Mouse (Mus musculus): ENCODE results near the gene Tmem72.

- TF ChIP-seq EP300 (IDR thresholded peaks at IDR 0.05) (no peak), CTCF (IDR thresholded peaks at IDR 0.05) (no peak)
Observed at GRCm38 (mm10) chr6:116700821-116701220, 15.9 kb downstream of the Tmem72 start.
